Mouse (Mus musculus) adrenal gland, postnatal 25 days (tissue): Measurements from ENCODE around the gene Fgfr2. TPM values are rescaled to one million over a fixed set of nuclear protein-coding genes. Genes with fewer than 3 reads are reported as not detected.
"Not testable (repeated sequence)": the region's sequence is repeated elsewhere in the genome, so short reads cannot be mapped to it uniquely, and the experiment has no call there.

Experiments used
- DNase-seq: peaks from one replicate; pipeline ENCODE4 v3.0.0; 2021; ENCODE audit warnings: mixed read lengths
- total RNA-seq: library from RNA; stranded (reverse); gene quantifications from 2 replicates; pipeline ENCODE4 v1.2.3, GENCODE M21; 2021

Fgfr2 gene
- total RNA-seq, 1 experiment from 2014 or later: 186 TPM

DNA sequence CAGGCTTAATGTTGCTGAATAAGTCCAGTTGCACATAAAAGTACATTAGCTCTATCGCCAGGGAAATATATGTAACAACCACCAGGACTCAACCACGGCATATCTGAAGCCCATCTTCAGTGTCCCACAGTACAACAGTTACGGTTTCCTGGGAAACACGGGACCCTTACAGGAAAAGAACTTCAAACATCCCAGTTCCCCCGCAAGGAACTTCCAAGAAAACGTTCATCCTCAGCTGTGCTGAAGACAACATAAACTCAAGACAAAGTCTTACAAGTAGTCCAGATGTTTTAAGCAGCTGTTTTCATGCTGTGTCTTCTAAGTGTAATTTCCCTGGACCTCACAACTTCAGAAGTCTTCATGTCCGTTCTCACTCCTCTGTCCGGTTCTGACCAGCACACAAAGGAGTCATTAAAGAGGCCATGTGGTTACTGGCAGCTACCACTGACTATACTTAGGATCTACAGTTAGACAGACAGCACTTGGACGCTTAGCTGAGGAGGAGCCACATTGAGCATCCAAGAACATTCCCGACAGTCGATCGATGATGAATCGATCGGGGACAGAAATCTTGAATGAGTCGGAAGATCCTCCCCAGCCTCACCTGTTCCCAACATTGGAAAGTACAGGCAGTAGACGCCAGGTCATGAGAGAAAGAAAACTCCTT, 1713.7 kb downstream of the Fgfr2 start:
- no peak for DNase-seq

- DNase-seq: not testable (repeated sequence)
Measured at GRCm38 (mm10) chr7:131391761-131392160, 1731.4 kb downstream of the Fgfr2 start.

DNA sequence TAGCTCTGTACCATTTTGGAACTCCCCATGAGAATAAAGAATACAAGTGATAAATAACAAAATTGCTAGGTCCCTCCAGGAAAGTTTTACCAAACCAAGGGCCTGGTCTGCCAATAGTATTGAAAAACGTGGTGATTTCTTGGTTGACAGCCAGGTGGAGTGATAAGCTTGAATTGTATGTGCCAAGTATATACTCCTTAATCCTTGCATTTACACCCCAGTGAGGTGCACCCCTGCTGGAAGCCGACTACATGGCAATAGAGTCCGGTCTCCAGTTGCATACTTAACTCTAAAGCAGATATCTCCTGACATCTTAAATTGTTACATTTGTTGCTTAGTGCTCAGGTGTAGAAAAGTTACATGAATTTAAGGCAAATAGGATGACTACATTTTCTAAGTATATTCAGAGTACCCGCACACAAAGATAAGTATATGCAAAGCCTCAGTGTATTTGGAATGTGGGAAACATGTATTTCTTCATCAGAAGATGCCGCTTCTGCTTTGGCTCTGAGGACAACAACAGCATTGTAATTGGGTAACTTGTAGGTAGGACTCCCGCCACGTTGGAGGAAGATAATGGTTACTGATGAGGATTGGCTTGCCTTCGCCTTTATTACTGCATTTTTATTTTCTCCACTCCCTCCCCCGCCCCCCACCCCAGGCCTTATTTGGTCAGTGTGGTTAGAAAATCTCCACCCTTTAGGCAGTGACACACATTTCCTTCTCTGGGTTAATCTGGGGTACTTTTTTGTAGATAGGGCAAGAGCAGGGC, 1751.1 kb downstream of the Fgfr2 start:
- no peak for DNase-seq

DNA sequence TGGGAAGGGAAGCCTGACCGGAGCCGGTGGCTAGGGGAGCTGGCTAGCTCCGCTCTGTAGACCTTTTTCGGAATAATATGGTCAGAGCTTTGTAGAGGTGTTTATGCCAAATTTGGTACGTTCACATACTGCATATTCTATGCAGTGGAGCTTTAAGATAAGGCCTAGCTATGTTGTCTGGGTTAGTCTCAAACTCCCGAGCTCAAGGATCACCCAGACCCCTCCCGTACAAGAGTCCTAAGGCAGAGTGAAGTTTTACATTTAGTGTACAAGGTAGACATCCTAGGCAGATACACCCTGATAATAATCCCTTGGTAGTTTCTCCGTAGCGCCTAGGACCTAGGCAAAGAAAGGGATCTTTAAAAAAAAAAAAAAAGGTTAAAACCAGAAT, 1751.7 kb downstream of the Fgfr2 start:
- DNase-seq: no peak

DNA sequence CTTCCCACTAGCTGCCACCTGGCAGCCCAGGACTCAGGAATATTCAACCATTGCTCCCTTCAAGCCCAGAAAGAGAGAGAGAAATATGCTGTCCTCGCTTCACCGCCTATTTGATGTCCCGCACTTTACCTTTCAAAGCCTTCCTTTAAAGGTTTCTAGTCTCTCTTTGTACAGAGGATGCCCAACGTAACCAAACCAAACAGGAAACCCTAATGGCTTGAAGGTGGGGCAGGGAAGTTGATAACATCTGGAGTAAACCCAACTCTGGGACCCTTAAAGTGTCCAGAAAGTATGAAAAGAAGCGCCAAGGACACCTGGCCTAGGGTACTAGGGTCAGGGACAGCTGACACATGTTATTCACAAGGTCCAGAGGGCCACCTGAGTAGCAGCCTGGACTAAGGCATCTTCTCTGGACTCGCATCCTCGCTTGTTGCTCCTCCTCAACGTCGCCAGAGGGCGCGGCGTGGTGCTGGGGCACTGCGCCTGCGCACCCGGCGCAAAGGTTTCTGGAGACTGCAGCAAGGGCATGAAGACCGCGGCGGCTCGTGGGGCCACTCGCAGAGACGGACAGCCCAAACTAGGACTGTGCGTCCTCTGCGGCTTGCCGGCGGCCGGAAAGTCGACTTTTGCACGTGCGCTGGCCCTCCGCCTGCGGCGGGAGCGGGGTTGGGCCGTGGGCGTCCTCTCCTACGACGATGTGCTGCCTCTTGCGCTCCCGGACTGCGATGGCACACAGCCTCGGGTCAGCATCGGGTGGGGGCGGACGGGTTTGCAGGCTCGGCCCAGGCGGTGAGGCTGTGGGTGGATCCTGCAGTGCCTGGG, 1752.3 kb downstream of the Fgfr2 start, which contains the start of gene Pstk:
Pstk (plus strand) TSS at position 494 of the 822 bp plus-strand sequence.
- DNase-seq: peak; percentile 91

GRCm38 (mm10) chr7:131364131-131364530, 1759.0 kb downstream of the Fgfr2 start:
- no peak for DNase-seq

- peak; percentile 95 for DNase-seq
Measured at GRCm38 (mm10) chr7:131362615-131363300, 1760.4 kb downstream of the Fgfr2 start, which contains the start of gene 2310057M21Rik. 2310057M21Rik (minus strand) TSS chr7:131362759.

DNA sequence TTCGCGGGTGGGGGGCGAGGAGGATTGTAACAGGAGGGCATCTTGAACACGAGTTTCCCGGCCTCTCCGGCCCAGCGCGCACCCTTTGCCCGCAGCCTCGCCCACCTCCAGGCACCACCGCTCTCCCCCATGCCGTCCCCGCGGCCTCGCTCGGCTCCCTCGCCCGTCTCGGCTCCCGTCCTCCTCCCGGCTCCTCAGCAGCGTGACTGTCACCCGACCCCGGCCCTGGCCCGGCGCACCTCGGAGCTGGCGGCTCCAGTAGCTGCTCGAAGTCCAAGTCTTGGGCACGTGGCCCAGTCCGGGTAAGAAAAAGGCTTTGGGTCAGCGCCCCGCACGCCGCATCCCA, 1760.9 kb downstream of the Fgfr2 start:
- DNase-seq: no peak

DNA sequence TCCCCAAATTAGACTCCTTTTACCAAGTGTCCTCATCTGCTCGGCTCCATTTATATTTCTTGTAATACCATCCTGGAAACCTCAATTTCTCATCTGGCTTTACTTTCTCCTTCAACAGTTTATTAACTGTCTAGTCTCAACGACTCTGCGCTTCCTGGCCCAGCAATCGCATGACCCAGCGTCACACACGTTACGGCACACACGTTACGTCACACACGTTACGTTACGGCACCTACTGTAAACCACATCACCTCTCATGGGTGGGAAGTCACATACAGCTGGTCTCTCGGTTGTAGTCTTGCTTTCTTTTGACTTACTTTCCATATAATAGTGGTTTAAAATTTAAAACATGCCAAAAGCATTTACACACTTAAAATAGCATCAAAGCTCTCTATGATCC, 1767.0 kb downstream of the Fgfr2 start:
- DNase-seq: no peak

GRCm38 (mm10) chr7:131345856-131346541, 1777.2 kb downstream of the Fgfr2 start:
- DNase-seq: no peak

- no peak for DNase-seq
Measured at GRCm38 (mm10) chr7:131337502-131338068, 1785.6 kb downstream of the Fgfr2 start.

DNA sequence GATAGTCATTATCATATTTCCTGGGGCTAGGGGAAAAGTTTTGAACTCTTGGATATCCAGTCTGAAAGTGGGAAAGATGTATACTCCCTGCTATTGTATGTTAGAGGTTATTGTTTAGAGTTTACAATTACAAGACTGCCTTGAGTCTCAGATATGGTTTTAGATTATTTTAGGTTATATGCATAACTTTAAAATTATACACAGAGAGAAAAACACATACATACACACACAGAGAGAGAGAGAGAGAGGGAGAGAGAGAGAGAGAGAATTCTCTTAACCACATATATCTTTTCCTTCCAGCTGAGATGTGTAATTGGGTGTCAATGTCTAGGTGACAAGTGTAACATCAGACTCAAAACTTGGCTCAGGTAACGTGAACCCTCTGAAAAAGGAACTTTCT, 1789.6 kb downstream of the Fgfr2 start, which contains the start of gene Fam24a:
Fam24a (plus strand) TSS at position 301 of the 400 bp plus-strand sequence.
- DNase-seq: no peak

DNA sequence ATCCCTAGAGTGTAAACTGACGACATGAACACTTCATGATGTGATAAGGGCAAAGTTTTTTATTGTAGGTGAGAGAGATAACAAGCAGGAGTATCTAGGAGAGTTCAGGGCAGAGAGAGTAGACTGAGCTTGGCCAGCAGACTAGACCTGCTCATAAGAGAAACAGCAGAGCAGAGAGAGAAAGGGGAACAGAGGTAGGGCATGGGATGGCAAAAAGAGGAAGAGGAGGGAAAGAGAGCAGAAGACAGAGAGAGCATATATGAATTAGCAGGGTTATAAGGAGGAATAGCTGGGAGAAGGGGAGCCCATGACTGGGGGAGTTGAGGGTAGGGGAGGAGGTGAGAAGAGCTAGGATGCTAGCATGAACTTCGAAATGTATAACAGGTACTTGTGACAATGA, 1791.5 kb downstream of the Fgfr2 start:
- DNase-seq: no peak

DNA sequence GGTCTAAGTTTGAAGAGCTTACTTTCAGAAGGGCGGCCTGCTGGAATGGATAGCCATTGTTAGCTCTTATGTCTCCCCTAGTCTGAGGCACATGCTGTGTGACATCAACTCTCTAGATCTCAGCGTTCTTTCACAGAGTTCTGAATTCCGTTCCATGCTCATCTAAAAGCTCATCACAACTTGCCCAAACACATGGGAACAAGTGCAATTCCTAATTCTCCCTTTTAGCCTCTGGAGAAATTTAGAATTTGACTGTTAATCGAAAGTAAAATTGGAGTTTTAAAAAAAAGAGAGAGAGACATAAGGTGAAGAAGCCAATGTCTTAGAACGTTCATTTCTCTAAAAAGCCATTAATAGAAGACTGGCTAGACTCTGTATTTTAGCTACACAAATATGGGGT, 1793.7 kb downstream of the Fgfr2 start, which contains the start of gene Fam24b:
Fam24b (minus strand) TSS at position 101 of the 400 bp plus-strand sequence.
- DNase-seq: no peak

- DNase-seq: no peak
Measured at GRCm38 (mm10) chr7:131327054-131327453, 1796.1 kb downstream of the Fgfr2 start.

DNA sequence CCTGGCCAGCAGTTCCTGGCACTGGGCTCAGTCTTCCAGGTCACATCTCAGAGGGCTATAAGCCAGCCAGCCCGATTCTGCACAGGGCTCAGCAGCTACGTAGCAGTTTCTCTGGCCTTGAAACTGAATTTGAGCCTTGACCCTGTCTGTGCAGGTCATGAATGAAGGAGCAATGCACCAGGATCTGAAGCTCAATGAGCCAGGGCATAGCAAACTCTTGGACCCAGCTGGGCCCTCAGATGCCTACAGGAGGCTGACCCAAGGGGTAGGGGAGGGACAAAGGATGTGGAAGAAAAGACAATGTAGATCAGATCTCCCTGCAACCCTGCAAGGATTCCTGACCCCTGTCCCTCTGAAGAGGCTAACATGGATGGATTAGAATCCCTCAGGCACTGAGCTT, 1801.0 kb downstream of the Fgfr2 start, which contains the start of gene Cuzd1:
Cuzd1 (minus strand) TSS at position 101 of the 400 bp plus-strand sequence.
- no peak for DNase-seq

DNA sequence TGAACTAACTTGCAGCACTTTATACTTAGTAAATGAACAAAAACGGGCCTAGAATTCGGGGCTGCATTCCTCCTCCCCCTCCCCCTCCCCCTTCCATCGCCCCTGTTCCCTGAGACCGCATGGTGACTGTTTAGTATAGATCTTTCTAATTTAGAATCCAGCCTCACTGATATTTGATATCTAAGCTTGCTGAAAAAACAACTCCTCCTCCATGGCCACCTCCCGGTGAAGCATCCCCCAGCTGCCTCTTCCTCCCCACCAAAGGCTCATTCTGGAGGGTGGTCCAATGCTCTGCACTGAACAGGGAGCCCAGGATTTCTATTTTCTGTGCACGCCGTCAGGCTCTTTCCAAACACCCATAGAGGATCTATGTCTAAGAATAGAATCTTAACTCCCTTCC, 1804.8 kb downstream of the Fgfr2 start:
- DNase-seq: no peak

DNA sequence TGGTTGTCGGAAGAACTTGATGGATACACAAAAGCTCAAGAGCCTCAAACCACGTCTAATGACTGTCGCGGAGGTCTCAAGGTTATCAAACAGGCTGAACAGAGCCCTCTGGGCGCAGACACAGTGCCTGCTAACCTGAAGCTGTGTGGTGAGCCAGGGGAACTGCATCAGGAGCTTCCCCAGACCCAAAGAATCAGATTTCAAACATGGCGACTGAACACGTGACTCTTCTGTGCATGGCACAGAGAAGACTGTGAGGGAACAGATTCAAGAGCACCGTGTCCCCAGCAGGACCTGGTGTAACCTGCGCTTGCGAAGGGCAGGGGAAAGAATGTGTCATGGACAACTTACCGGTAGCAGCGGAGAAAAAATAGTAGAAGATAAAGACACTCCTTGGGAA, 1805.6 kb downstream of the Fgfr2 start:
- DNase-seq: no peak

DNA sequence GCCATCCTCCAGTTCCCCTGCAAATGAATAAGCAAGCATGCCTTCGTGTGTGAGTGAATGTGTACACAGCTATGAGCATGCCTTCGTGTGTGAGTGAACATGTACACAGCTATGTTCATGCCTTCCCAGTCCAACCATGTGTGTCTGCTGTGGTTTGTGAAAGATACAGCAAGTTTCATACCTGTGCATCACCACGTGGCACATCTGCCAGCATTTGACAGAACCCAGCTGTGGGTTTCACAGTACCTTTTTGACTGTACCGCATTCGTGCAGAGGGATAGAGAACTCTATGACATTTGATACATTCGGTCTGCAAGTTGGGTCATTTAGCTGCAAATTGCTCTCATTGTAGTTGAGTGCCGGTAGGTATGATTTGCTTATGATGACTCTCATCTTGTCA, 1808.7 kb downstream of the Fgfr2 start:
- no peak for DNase-seq

DNA sequence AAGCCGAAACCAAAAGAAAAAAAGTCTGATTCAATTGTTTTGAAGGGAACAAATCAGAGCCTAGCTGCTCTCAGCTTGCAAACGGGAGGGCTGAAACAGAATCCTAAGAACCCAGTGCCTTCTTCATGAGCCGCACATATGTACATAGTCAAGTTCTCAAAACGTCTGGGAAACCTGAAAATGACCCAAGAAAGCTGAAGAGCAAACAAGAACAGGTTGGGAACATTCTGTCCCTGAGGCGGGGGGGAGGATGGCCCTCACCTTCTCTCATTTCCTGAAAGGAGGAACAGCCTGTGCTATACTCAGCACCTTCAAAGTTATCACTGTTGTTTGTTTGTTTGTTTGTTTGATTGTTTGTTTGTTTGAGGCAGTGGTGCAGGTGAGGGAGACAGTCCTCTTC, 1816.4 kb downstream of the Fgfr2 start:
- DNase-seq: no peak

- DNase-seq: no peak
Measured at GRCm38 (mm10) chr7:131303340-131303739, 1819.8 kb downstream of the Fgfr2 start.
